Mouse (Mus musculus): ENCODE data around the gene Macrod2.
A peak's percentile ranks its signal among the peaks of the same experiment; 100 is the strongest.

The Macrod2 gene

DNA sequence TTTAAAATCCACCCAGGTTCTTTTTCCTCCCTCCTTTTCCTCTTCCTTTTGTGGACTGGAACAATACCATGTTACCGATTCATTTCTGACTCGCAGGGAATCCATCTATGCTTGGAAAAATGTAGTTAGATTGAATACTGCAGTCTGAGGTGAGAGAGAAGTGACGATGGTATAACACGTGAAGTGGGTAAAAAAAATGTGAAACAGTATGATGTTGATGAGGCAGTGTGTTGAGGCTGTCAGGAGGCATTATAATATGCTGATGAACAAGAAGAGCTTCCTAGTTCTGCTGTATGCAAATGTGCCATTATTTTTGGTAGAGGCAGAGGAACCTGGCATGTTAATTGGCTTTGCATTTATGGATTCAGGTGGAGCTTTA, 662.3 kb downstream of the Macrod2 start:
- DNase-seq (ENCODE audit: low read depth, low spot score): no peak

GRCm38 (mm10) chr2:141073981-141074855, 679.1 kb downstream of the Macrod2 start:
- DNase-seq (ENCODE audit: low read depth, low spot score): no peak

GRCm38 (mm10) chr2:141078221-141078620, 683.1 kb downstream of the Macrod2 start:
- DNase-seq (ENCODE audit: low read depth, low spot score): no peak

DNA sequence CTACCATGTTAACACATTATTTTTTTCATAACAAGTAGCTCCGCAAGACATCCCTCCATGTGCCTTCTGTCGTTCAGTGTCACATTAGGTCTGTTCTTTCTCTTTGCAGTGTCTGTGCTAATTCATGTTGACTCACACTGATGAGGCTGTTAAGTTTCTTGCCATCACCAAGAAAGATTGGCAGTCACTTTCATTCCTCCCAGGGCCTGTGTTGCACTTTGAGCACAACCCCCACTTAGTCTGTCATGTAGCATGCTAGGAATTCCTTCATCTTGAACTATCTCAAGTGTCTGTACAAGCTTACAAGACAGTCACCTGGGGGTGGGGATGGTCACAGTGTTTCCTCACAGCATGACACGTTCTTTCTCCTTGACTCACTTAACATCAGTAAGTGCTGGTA, 696.2 kb downstream of the Macrod2 start:
- DNase-seq (ENCODE audit: low read depth, low spot score): no peak

DNA sequence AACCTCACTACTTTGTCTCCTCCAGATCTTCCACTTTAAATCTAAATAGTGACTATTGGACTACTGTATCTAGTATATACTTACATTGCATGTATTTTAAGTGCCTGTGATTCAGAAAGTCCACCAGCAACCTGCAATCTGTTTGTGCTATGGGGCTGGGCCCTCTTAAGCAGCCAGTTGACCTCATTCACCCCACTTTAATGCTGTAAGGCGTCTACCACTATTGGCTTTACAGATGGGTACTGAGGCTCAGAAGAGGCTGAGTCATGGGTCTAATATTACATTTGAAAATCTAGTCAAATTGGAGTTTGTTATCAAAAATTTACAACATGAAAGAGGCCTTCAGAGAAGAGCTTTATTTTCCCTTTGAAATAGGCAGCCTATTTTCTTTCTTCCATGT, 722.5 kb downstream of the Macrod2 start:
- no peak for DNase-seq (ENCODE audit: low read depth, low spot score)

DNA sequence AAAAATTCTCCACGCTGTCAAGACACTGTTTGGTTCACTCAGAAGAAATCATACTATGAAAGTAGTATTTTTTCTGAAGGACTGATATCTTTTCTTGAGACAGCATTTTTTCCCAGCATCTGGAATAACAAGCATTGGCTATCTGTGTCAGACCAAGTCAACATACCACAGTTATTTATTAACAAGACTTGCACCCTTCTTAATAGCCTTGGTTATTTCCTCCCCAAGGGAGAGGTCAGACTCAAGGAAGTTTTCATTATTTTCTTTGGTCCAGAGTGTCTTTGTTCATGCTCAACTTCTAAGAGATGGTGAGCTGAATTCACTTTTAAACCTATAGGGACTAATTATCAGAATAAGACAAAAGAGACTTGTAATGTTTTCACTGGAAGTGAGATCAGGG, 728.8 kb downstream of the Macrod2 start:
- no peak for DNase-seq (ENCODE audit: low read depth, low spot score)

GRCm38 (mm10) chr2:141125638-141126037, 730.5 kb downstream of the Macrod2 start:
- no peak for DNase-seq (ENCODE audit: low read depth, low spot score)

- DNase-seq (ENCODE audit: low read depth, low spot score): no peak
Observed at GRCm38 (mm10) chr2:141142266-141142665, 747.2 kb downstream of the Macrod2 start.

DNA sequence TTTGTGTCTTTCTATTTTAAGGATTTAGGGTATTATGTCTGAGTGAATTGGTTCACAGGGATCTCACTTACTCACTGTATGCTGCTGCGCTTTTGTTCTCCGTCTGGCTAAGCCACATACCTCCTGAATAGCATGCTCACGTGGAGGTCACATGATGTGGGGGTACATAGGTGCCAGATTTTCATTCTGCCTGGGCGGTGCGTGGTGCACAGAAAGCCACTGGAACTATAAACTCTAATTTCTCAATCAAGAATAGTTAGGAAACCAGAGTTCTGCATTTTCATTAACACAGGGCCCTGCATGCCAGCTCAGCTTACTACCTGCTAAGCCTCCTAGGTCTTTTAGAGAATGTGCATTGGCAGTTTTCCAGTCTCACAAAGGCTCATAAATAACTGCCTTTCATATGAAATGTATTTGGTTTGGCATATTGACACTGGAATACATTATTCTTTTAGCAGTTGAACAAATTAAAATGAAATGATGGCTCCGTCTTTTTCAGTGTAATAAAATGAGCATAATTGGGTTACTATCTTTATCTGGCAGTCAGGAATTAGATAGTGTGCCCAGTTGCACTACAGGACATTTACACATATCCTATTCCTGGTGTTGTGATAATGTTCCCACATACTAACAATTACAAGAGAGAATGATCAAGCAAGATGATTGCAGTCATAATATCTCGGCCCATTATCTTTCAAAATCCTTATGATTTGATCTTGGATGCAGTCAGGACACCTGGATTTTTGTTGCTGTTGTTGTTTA, 757.1 kb downstream of the Macrod2 start:
- DNase-seq (ENCODE audit: low read depth, low spot score): no peak

- DNase-seq (ENCODE audit: low read depth, low spot score): no peak
Observed at GRCm38 (mm10) chr2:141155972-141156371, 760.9 kb downstream of the Macrod2 start.

- no peak for DNase-seq (ENCODE audit: low read depth, low spot score)
Observed at GRCm38 (mm10) chr2:141156979-141157593, 762.0 kb downstream of the Macrod2 start.

DNA sequence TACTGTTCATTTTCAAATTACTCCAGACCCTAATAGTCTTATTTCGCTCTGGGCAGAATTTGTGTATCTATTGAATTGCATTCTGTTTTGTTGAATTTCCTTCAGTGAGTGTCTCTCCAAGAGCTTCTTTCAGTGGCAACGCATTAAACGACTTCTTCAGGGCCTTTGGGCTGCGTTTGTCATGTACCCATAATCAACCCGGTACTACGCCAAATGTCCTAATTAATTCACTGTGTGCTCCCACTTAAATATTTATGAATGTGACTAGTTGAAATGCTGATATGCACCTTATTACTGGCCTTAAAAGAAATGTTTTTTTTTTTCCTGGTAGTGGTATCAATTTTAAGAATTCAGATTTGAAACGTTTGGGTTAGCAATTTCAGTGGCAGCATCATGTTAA, 763.1 kb downstream of the Macrod2 start:
- DNase-seq (ENCODE audit: low read depth, low spot score): no peak

GRCm38 (mm10) chr2:141163918-141164317, 768.8 kb downstream of the Macrod2 start:
- no peak for DNase-seq (ENCODE audit: low read depth, low spot score)

GRCm38 (mm10) chr2:141169586-141169985, 774.5 kb downstream of the Macrod2 start:
- no peak for DNase-seq (ENCODE audit: low read depth, low spot score)

GRCm38 (mm10) chr2:141173167-141173566, 778.1 kb downstream of the Macrod2 start:
- DNase-seq (ENCODE audit: low read depth, low spot score): peak; percentile 46

- no peak for DNase-seq (ENCODE audit: low read depth, low spot score)
Observed at GRCm38 (mm10) chr2:141173607-141174006, 778.5 kb downstream of the Macrod2 start.

DNA sequence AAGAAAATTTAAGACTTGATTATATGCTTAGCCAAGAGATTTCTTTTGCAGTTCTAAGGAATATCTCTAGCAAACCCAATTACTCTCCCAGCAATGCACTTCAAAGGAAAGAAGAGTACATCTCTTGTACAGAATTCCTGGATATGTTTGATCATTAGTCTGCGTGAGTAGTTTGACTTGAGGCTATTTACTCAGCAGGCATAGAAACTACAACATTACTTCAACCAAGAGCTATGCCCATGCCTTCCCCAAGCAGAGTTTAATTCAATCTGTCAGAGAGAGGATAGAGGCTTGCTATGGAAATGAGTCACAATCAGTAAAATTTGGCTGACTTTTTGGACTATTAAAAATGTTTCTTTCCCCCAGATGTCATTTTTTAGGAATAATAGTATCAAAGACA, 785.5 kb downstream of the Macrod2 start:
- no peak for DNase-seq (ENCODE audit: low read depth, low spot score)

- no peak for DNase-seq (ENCODE audit: low read depth, low spot score)
Observed at GRCm38 (mm10) chr2:141182034-141182759, 787.1 kb downstream of the Macrod2 start.

- no peak for DNase-seq (ENCODE audit: low read depth, low spot score)
Observed at GRCm38 (mm10) chr2:141194476-141194875, 799.4 kb downstream of the Macrod2 start.

GRCm38 (mm10) chr2:141200481-141200880, 805.4 kb downstream of the Macrod2 start:
- no peak for DNase-seq (ENCODE audit: low read depth, low spot score)

- DNase-seq (ENCODE audit: low read depth, low spot score): no peak
Observed at GRCm38 (mm10) chr2:141201303-141202014, 806.4 kb downstream of the Macrod2 start.

Data from embryo, embryonic 11.5 days (tissue).